Mouse (Mus musculus) hindbrain, embryonic 16.5 days (tissue): Measurements from ENCODE around the gene Exosc6. TPM values are rescaled to one million over a fixed set of nuclear protein-coding genes. Genes with fewer than 3 reads are reported as not detected.
"Not testable (repeated sequence)": the region's sequence is repeated elsewhere in the genome, so short reads cannot be mapped to it uniquely, and the experiment has no call there.

Source experiments
- ATAC-seq: fragments of 200-750 bp; cut with Nextera tagmentation; 2 replicates; pipeline ENCODE4 v1.8.0; 2017; ENCODE audit warnings: moderate TSS enrichment, moderate library complexity
- H3K27ac ChIP-seq: fragments of 300-500 bp; sonication (generic); 2 replicates; pipeline ENCODE4 v1.5.1; 2014; ENCODE audit warnings: low read depth, mild to moderate bottlenecking, control low read depth, low read length, moderate library complexity
- H3K27me3 ChIP-seq: fragments of 300-500 bp; sonication (generic); replicated peaks from 2 replicates; pipeline ENCODE4 v1.6.1; 2014; ENCODE audit warnings: low read length; ENCODE audit not compliant: control insufficient read depth, insufficient read depth
- H3K36me3 ChIP-seq: fragments of 300-500 bp; sonication (generic); 2 replicates; pipeline ENCODE4 v1.6.1; 2014; ENCODE audit warnings: mild to moderate bottlenecking, low read length, moderate library complexity, mixed read lengths; ENCODE audit not compliant: control insufficient read depth, insufficient read depth
- H3K4me1 ChIP-seq: fragments of 300-500 bp; sonication (generic); 2 replicates; pipeline ENCODE4 v1.6.1; 2014; ENCODE audit warnings: low read depth, low read length; ENCODE audit not compliant: control insufficient read depth, insufficient read depth
- H3K4me2 ChIP-seq: fragments of 300-500 bp; sonication (generic); 2 replicates; pipeline ENCODE4 v1.6.1; 2014; ENCODE audit warnings: mild to moderate bottlenecking, low read length, control low read depth, moderate library complexity
- H3K4me3 ChIP-seq: fragments of 300-500 bp; sonication (generic); 2 replicates; pipeline ENCODE4 v1.5.1; 2014; ENCODE audit warnings: mild to moderate bottlenecking, low read length, control low read depth, moderate library complexity
- H3K9ac ChIP-seq: fragments of 300-500 bp; sonication (generic); 2 replicates; pipeline ENCODE4 v1.6.1; 2014; ENCODE audit warnings: low read depth, mild to moderate bottlenecking, control low read depth, low read length, moderate library complexity
- H3K9me3 ChIP-seq: fragments of 300-500 bp; sonication (generic); 2 replicates; pipeline ENCODE4 v1.6.1; 2014; ENCODE audit warnings: mild to moderate bottlenecking, low read length, moderate library complexity; ENCODE audit not compliant: control insufficient read depth
- WGBS: fragments of 180-500 bp; shearing (Covaris S2); extraction: QIAGEN DNeasy Blood & Tissue Kit; methylation state at CpG from one replicate; pipeline ENCODE4 v1.1.7; 2014; 5-methylcytosine and 5-hydroxymethylcytosine counted together
- polyA plus RNA-seq: library from polyadenylated mRNA; unstranded; fragments of >200 nt; fragmentation: Nextera tagmentation; extraction: Ambion mirVana; gene quantifications from 2 replicates; pipeline ENCODE4 v1.2.1, GENCODE M21; 2015

Gene Exosc6
- polyA plus RNA-seq, 1 experiment from 2014 or later: not detected

- H3K4me2 ChIP-seq, ATAC-seq, H3K27ac ChIP-seq, H3K4me3 ChIP-seq, H3K9me3 ChIP-seq, H3K4me1 ChIP-seq, H3K36me3 ChIP-seq, H3K9ac ChIP-seq, H3K27me3 ChIP-seq: not testable (repeated sequence)
- 93% methylated on average over 9 of the region's 9 CpGs for WGBS
These were observed 12.5 kb downstream of the Exosc6 start for GRCm38 (mm10) chr8:111068660-111069059.

- Histone ChIP-seq H3K4me2 (no peak overlapping the region), H3K4me1 (no peaks in the 10 kb centered on the region), H3K4me3 (no peak overlapping the region), H3K27ac (no peak overlapping the region), H3K9me3 (no peaks in the 10 kb centered on the region), H3K27me3 (no peaks in the 10 kb centered on the region), H3K9ac (no peak overlapping the region), H3K36me3 (no peaks in the 10 kb centered on the region)
- 68% methylated on average over 3 of the region's 3 CpGs for WGBS
- ATAC-seq: no peak
These were observed 19.8 kb downstream of the Exosc6 start for GRCm38 (mm10) chr8:111075926-111076325.

GRCm38 (mm10) chr8:111079461-111079860 is 23.3 kb downstream of the Exosc6 start:
- 57% methylated on average over 5 of the region's 5 CpGs for WGBS
- Histone ChIP-seq H3K27me3 (no peaks in the 10 kb centered on the region), H3K36me3 (no peaks in the 10 kb centered on the region), H3K9me3 (no peaks in the 10 kb centered on the region), H3K4me2 (no peak overlapping the region), H3K9ac (no peak overlapping the region), H3K4me1 (no peaks in the 10 kb centered on the region), H3K27ac (no peak overlapping the region), H3K4me3 (no peak overlapping the region)
- no peak for ATAC-seq

GRCm38 (mm10) chr8:111079861-111080271 is 23.7 kb downstream of the Exosc6 start:
- H3K36me3 ChIP-seq: no peaks in the 10 kb centered on the region
- H3K27me3 ChIP-seq: no peaks in the 10 kb centered on the region
- ATAC-seq: no peak
- no peaks in the 10 kb centered on the region for H3K4me1 ChIP-seq
- H3K4me3 ChIP-seq: no peak overlapping the region
- 33% methylated on average over 6 of the region's 6 CpGs for WGBS
- H3K9me3 ChIP-seq: no peaks in the 10 kb centered on the region
- no peak overlapping the region for H3K9ac ChIP-seq
- H3K27ac ChIP-seq: no peak overlapping the region
- no peak overlapping the region for H3K4me2 ChIP-seq

- 49% methylated on average over 12 of the region's 12 CpGs for WGBS
- Histone ChIP-seq H3K27me3 (no peaks in the 10 kb centered on the region), H3K27ac (no peak overlapping the region)
These were observed 25.6 kb downstream of the Exosc6 start for GRCm38 (mm10) chr8:111081580-111082258.

GRCm38 (mm10) chr8:111083936-111084335 is 27.8 kb downstream of the Exosc6 start:
- H3K4me1 ChIP-seq, H3K27me3 ChIP-seq, ATAC-seq, H3K4me3 ChIP-seq, H3K9ac ChIP-seq, H3K27ac ChIP-seq, H3K4me2 ChIP-seq, H3K36me3 ChIP-seq, H3K9me3 ChIP-seq: not testable (repeated sequence)
- 95% methylated on average over 5 of the region's 5 CpGs for WGBS

More at GRCm38 (mm10) chr8:111081580-111082258, 25.6 kb downstream of the Exosc6 start:
- H3K9ac ChIP-seq: no peak overlapping the region
- no peak for ATAC-seq
- no peaks in the 10 kb centered on the region for H3K36me3 ChIP-seq
- H3K4me2 ChIP-seq: no peak overlapping the region
- H3K4me1 ChIP-seq: no peaks in the 10 kb centered on the region
- no peaks in the 10 kb centered on the region for H3K9me3 ChIP-seq
- H3K4me3 ChIP-seq: no peak overlapping the region

- H3K27me3 ChIP-seq: no peaks in the 10 kb centered on the region
- H3K27ac ChIP-seq: no peak overlapping the region
- H3K36me3 ChIP-seq: no peaks in the 10 kb centered on the region
- no peak overlapping the region for H3K9ac ChIP-seq
- H3K9me3 ChIP-seq: no peaks in the 10 kb centered on the region
- no peak for ATAC-seq
- 0% methylated on average over 2 of the region's 2 CpGs for WGBS
- H3K4me1 ChIP-seq: no peaks in the 10 kb centered on the region
- no peak overlapping the region for H3K4me2 ChIP-seq
- no peak overlapping the region for H3K4me3 ChIP-seq
These were observed 34.0 kb downstream of the Exosc6 start for GRCm38 (mm10) chr8:111090126-111090525.

GRCm38 (mm10) chr8:111091706-111092105 is 35.6 kb downstream of the Exosc6 start:
- ATAC-seq: no peak
- Histone ChIP-seq H3K9me3 (no peaks in the 10 kb centered on the region), H3K27me3 (no peaks in the 10 kb centered on the region), H3K4me2 (no peak overlapping the region), H3K4me3 (no peak overlapping the region), H3K27ac (no peak overlapping the region), H3K4me1 (peaks cover 8% of the 10 kb centered on the region), H3K36me3 (no peaks in the 10 kb centered on the region), H3K9ac (no peak overlapping the region)
- WGBS: 82% methylated on average over 7 of the region's 7 CpGs

- not testable (repeated sequence) for H3K27ac ChIP-seq, H3K9me3 ChIP-seq, H3K36me3 ChIP-seq, H3K4me2 ChIP-seq, H3K4me3 ChIP-seq, H3K4me1 ChIP-seq, H3K27me3 ChIP-seq, ATAC-seq, H3K9ac ChIP-seq
- WGBS: 93% methylated on average over 3 of the region's 6 CpGs
These were observed 36.2 kb downstream of the Exosc6 start, which contains the start of gene Clec18a for GRCm38 (mm10) chr8:111092326-111092725. Gene Clec18a, minus strand, starts transcription at chr8:111092426.
